Mouse (Mus musculus): Measurements from ENCODE around the gene Lnx2.

DNA sequence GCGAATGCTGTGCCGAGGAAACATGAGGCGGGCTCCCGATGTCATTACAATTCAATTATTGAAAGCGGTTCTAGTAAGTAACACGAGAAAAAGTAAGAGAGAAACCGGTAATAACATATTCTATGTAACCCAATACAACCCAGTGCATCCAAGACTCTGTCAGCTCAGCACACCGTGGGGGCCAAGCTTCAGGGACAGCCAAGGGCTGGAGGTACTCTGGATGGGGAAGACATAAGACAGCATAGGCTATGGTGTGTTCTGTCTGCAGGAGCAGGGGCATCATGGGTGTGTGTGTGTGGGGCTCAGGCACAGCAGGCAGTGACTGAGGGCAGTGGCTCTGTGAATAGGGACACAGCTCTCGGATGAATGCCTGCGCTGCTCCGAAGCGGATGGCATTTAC lies 59.8 kb downstream of the Lnx2 start:
- TF ChIP-seq CTCF (IDR thresholded peaks at IDR 0.05; ENCODE audit: low read depth, low read length): no peak
- no peak for TF ChIP-seq POLR2A (IDR thresholded peaks at IDR 0.05; ENCODE audit: extremely low read depth, insufficient read depth, low read length)
